Mouse (Mus musculus) kidney, adult 2 months (tissue): ENCODE measurements around the gene Fbxw8.

Source experiments
- CTCF ChIP-seq: fragments of 200-500 bp; conservative IDR thresholded peaks from 2 replicates; pipeline ENCODE4 v1.5.1; 2011; ENCODE audit warnings: low read depth, mild to moderate bottlenecking, control low read depth, low read length, moderate library complexity, mixed read lengths; ENCODE audit not compliant: insufficient read depth, insufficient read length
- POLR2A ChIP-seq: fragments of 200-500 bp; IDR thresholded peaks from one replicate; pipeline ENCODE4 v1.6.1; 2011; ENCODE audit warnings: low read depth, low read length, control low read depth

GRCm38 (mm10) chr5:118048928-118049327 lies 106.3 kb downstream of the Fbxw8 start:
- TF ChIP-seq POLR2A (no peak), CTCF (no peak)
